Mouse (Mus musculus) MEL (cell line): ENCODE measurements around the gene Tfb1m.

Experiments used
- CTCF ChIP-seq, 3 experiments: IDR thresholded peaks in 2 of 3; conservative IDR thresholded peaks in 1 of 3; 2 replicates each; pipeline ENCODE4 v1.5.1; 2011 to 2012; ENCODE audit warnings: low read length in 3 of 3, low read depth in 2 of 3, mild to moderate bottlenecking in 2 of 3, improper control_type of control experiment in 1 of 3, inconsistent platforms in 1 of 3, mixed read lengths in 1 of 3, moderate library complexity in 1 of 3; ENCODE audit not compliant: control insufficient read depth in 1 of 3, insufficient read depth in 1 of 3, poor library complexity in 1 of 3, severe bottlenecking in 1 of 3
- EP300 ChIP-seq, 2 experiments: IDR thresholded peaks; 2 replicates each; pipeline ENCODE4 v1.6.1; 2011; ENCODE audit warnings: improper control_type of control experiment in 2 of 2, low read length in 2 of 2, low read depth in 1 of 2, mild to moderate bottlenecking in 1 of 2
- POLR2AphosphoS2 ChIP-seq: IDR thresholded peaks from 2 replicates; pipeline ENCODE4 v1.6.1; 2011; ENCODE audit warnings: low read length, improper control_type of control experiment
- RCOR1 ChIP-seq: IDR thresholded peaks from 2 replicates; pipeline ENCODE4 v1.6.1; 2012; ENCODE audit warnings: low read depth, mild to moderate bottlenecking, inconsistent platforms, low read length, improper control_type of control experiment

GRCm38 (mm10) chr17:3532254-3532653 is 25.3 kb downstream of the Tfb1m start, which contains the start of gene Cldn20:
- TF ChIP-seq CTCF (IDR thresholded peaks at IDR 0.05 in 2 of 3, conservative IDR thresholded peaks at IDR 0.05 in 1 of 3; ENCODE audit: control insufficient read depth in 1 of 3, insufficient read depth in 1 of 3, low read depth in 2 of 3, low read length in 3 of 3, poor library complexity in 1 of 3, severe bottlenecking in 1 of 3), result no peak
- no peak for TF ChIP-seq POLR2AphosphoS2
- no peak for TF ChIP-seq RCOR1
- TF ChIP-seq EP300 (IDR thresholded peaks at IDR 0.05; ENCODE audit: low read depth in 1 of 2, low read length in 2 of 2), result no peak
